Mouse (Mus musculus) stomach, postnatal 0 days (tissue): ENCODE measurements around the gene Napepld.

ENCODE experiments used
- CTCF ChIP-seq: IDR thresholded peaks from 2 replicates; pipeline ENCODE4 v1.5.1; 2016; ENCODE audit warnings: antibody characterized with exemption, low read depth, mild to moderate bottlenecking, moderate library complexity
- EP300 ChIP-seq: optimal IDR thresholded peaks from 2 replicates; pipeline ENCODE3; 2016; ENCODE audit warnings: antibody characterized with exemption

GRCm38 (mm10) chr5:21656912-21657311 lies 44.3 kb downstream of the Napepld start:
- no peak for TF ChIP-seq CTCF
- no peak for TF ChIP-seq EP300
